Mouse (Mus musculus) small intestine, adult 2 months (tissue): ENCODE data around the gene Ankrd13a. TPM values are rescaled to one million over a fixed set of nuclear protein-coding genes. Genes with fewer than 3 reads are reported as not detected.

ENCODE experiments used
- H3K27ac ChIP-seq: fragments of 200-500 bp; 2 replicates; pipeline ENCODE4 v1.5.1; 2012; ENCODE audit warnings: low read depth, low read length, control low read depth, inconsistent platforms; ENCODE audit not compliant: insufficient read depth
- H3K27me3 ChIP-seq: fragments of 200-500 bp; 2 replicates; pipeline ENCODE4 v1.6.1; 2012; ENCODE audit warnings: mild to moderate bottlenecking, moderate library complexity, low read length, inconsistent platforms; ENCODE audit not compliant: control insufficient read depth, insufficient read depth
- H3K36me3 ChIP-seq: fragments of 200-500 bp; 2 replicates; pipeline ENCODE4 v1.6.1; 2012; ENCODE audit warnings: mild to moderate bottlenecking, low read length, control low read depth, inconsistent platforms; ENCODE audit not compliant: control insufficient read depth, insufficient read depth
- H3K4me1 ChIP-seq: fragments of 200-500 bp; 2 replicates; pipeline ENCODE4 v1.6.1; 2012; ENCODE audit warnings: low read length, inconsistent platforms, mixed read lengths; ENCODE audit not compliant: control insufficient read depth, insufficient read depth, insufficient read length
- H3K4me3 ChIP-seq: fragments of 200-500 bp; 2 replicates; pipeline ENCODE4 v1.5.1; 2012; ENCODE audit warnings: low read depth, mild to moderate bottlenecking, control low read depth, inconsistent platforms, low read length, moderate library complexity
- CTCF ChIP-seq: fragments of 200-500 bp; IDR thresholded peaks from 2 replicates; pipeline ENCODE4 v1.5.1; 2012; ENCODE audit warnings: low read depth, mild to moderate bottlenecking, control low read depth, inconsistent platforms, low read length, moderate library complexity, mixed read lengths; ENCODE audit not compliant: insufficient replicate concordance, insufficient read length; ENCODE audit errors: extremely low read depth
- POLR2A ChIP-seq: fragments of 200-500 bp; IDR thresholded peaks from 2 replicates; pipeline ENCODE4 v1.6.1; 2012; ENCODE audit warnings: low read depth, mild to moderate bottlenecking, control low read depth, inconsistent platforms, low read length, moderate library complexity
- WGBS: fragments of 180-500 bp; shearing (Covaris S2); methylation state at CpG from one replicate; pipeline ENCODE4 v1.1.7; 2018; 5-methylcytosine and 5-hydroxymethylcytosine counted together
- polyA plus RNA-seq: library from polyadenylated mRNA; depleted of rRNA; stranded (reverse); fragments of >200 nt; gene quantifications from 2 replicates; pipeline ENCODE4 v1.2.3, GENCODE M21; 2012

Ankrd13a gene
- polyA plus RNA-seq, 1 experiment = 110 TPM

DNA sequence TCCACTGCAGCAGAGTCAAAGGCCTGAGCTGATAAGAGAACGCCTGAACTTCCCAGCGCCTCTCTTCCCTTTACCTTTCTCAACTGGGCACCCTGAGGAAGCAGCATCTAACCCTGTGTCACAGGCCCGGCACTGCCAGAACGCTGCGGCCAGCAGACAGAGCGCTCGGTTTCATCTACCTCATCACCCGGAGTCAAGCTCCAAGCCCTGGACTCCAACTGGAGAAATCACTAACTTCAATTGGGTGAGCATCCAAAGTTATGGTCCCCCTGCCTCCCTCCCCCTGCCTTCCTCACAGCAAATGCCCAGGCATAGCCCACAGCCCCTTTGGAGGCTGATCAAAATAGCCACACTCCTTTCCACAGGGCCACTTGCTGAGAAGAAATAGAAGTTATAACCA is 7.8 kb upstream of the Ankrd13a start:
- H3K27me3 ChIP-seq = no peaks in the 10 kb centered on the region
- no peak for TF ChIP-seq POLR2A
- no peak for TF ChIP-seq CTCF
- WGBS = 88% methylated on average over 8 of the region's 8 CpGs
- no peak overlapping the region for H3K4me3 ChIP-seq
- no peaks in the 10 kb centered on the region for H3K4me1 ChIP-seq
- peaks cover 37% of the 10 kb centered on the region for H3K36me3 ChIP-seq
- no peak overlapping the region for H3K27ac ChIP-seq

DNA sequence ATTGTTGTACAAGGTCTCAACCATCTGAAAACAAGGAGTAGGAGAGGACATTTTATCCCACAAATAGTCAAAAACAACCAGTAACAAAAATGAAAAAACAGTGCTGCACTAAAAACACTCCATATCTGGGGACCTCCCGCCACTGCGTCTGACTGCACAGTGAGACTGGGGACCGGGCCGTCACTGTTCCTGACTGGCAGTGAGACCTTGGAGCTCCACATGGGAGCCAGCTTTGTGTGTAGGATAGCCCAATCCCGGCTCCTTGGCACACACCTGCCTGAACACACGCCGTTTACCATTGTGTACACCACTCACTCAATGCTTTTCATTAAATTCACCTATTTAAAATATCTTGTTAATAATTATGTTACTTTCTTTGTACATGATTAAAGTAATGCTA is 7.3 kb upstream of the Ankrd13a start:
- no peaks in the 10 kb centered on the region for H3K27me3 ChIP-seq
- TF ChIP-seq POLR2A (no peak), CTCF (no peak)
- no peak overlapping the region for H3K4me3 ChIP-seq
- peaks cover 33% of the 10 kb centered on the region for H3K36me3 ChIP-seq
- 89% methylated on average over 7 of the region's 7 CpGs for WGBS
- H3K27ac ChIP-seq = no peak overlapping the region
- no peaks in the 10 kb centered on the region; the same call in 1 of the 2 replicates for H3K4me1 ChIP-seq

DNA sequence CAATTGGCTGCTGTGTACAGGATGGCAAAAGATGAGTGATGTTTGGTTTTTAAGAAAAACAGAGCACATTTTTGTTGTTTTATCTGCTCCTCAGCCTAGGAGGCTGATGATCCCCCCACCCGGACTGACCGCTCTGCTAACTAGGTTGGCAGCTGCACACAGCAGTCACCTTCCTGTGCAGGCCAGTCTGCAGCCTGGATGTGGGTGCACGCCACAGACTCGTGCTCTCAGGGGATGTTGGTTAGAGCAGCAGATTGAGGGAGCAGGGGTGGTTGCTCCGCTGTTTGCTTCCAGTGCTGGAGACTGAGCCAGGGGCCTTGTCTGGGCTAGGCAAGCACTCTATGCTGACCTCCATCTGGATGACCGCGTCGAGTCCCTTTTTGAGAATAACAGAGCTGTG is 4.7 kb upstream of the Ankrd13a start:
- no peaks in the 10 kb centered on the region for H3K27me3 ChIP-seq
- no peaks in the 10 kb centered on the region; the same call in 1 of the 2 replicates for H3K4me1 ChIP-seq
- TF ChIP-seq CTCF = no peak
- no peak for TF ChIP-seq POLR2A
- peaks cover 14% of the 10 kb centered on the region for H3K36me3 ChIP-seq
- 89% methylated on average over 8 of the region's 8 CpGs for WGBS
- H3K27ac ChIP-seq = no peak overlapping the region
- H3K4me3 ChIP-seq = no peak overlapping the region

DNA sequence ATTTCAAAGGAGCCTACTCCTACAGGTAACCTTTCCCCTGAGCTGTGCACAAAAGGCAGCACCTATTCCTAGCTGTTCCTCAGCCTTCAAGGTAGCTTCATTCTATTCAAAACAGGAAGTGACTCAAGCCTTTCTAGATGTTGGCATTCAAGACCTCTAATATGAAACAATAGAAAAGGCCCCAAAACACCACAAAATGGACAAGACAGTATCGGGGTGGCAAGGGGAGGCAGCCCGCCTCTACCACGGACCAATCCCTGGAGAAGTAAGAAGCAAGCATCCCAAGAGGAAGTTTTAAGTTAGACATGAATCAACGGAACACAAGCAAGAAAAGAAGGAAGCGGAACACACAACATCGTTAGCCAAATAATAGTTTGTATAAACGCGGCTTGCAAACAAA is 2.7 kb upstream of the Ankrd13a start:
- peaks cover 2% of the 10 kb centered on the region; the same call in 1 of the 2 replicates for H3K4me1 ChIP-seq
- TF ChIP-seq POLR2A (no peak), CTCF (no peak)
- H3K36me3 ChIP-seq = 0 out of 2 replicates have a peak, but pooled peaks cover 1% of the 10 kb centered on the region
- H3K27ac ChIP-seq = peak overlapping the region; percentile 28; the same call in 1 of the 2 replicates
- 59% methylated on average over 8 of the region's 8 CpGs for WGBS
- H3K27me3 ChIP-seq = no peaks in the 10 kb centered on the region
- H3K4me3 ChIP-seq = peak overlapping the region; percentile 32

DNA sequence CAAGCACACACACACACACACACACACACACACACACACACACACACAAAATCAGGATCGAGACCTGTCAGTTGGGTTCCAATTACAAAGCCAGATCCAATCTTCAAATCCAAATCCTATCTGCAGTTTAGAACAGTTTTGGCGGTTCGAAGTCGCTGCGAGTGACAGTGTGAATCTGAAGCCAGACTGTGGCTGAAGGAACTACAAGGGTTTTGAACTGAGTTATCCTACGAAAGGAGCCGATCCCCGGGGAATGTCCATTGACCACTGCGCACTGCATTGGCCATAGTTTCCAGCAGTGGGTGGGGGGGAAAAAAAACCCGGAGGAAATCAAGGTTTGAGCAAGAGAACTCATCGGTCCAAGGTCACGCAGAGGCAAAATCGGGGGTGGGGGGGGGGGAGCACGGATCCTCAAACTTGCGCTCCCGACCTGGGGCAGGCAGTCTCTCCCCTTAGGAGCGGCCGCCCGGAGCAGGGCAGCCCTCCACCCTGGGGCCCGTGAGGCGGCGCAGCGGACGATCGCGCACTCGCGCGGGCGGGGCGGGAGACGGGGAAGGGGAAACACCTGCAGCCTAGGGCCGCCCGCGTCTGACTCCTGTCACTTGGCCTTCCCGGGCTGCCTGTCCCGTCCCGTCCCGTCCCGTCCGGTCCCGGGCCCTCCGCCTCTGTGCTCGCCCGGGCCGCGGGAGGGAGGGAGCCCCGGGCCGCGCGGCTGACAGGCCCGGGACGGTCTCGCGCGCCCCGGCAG is 1.8 kb upstream of the Ankrd13a start:
- Histone ChIP-seq H3K4me1 (peaks cover 2% of the 10 kb centered on the region; the same call in 1 of the 2 replicates), H3K27me3 (no peaks in the 10 kb centered on the region), H3K4me3 (peak overlapping the region; percentile 83), H3K36me3 (no peaks in the 10 kb centered on the region), H3K27ac (peak overlapping the region; percentile 28)
- WGBS = 1% methylated on average over 55 of the region's 57 CpGs
- TF ChIP-seq CTCF (no peak), POLR2A (no peak)

DNA sequence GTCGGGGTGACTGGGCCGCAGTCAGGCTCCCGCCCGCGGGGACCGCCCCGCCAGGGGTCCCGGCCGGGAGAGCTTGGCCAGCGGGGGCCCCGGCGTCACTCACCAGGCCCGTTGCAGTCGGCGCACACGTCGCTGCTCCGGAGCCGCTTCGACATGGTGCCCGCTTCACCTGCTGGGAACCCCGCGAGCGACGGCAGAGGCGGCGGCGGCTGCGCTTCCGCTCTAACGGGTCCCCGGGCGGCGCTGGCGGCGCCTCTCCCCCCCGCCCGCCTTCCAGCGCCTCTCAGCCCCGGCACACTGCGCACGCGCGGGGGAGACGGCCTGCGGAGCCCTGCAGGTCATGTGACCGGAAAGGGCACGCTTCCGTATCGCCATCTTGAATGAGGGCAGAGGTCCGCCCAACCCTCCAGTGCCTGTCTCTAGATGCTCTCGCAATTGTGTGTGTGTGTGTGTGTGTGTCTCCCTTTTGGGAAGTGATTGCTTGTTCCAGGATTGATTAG is 1.2 kb upstream of the Ankrd13a start:
- Histone ChIP-seq H3K27me3 (no peaks in the 10 kb centered on the region), H3K4me1 (peaks cover 2% of the 10 kb centered on the region; the same call in 1 of the 2 replicates), H3K27ac (peak overlapping the region; percentile 83), H3K4me3 (peak overlapping the region; percentile 83), H3K36me3 (no peaks in the 10 kb centered on the region)
- WGBS = under 1% methylated on average over 51 of the region's 52 CpGs
- TF ChIP-seq CTCF = no peak
- TF ChIP-seq POLR2A = peak; percentile 52; the same call in 1 of the 2 replicates

DNA sequence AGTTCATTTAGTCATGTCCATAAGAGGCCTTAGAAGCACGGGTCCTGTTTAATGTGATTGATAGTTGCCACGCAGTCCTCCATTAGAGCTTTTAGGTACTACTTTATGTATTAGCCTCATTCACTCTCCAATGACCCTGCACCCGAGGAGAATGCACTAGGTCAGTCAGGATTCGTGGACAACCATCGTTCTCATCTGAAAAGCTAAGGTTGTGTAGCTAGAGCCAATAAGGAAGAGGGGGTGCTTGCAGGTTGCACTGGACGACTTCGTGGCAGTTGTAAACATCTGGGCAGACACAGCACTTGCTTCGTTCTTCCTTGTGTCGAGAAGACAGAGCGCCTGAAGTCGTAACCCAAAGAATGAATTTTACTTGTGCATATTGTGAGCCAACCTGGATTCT is 697 bp upstream of the Ankrd13a start:
- peak overlapping the region; percentile 89 for H3K4me3 ChIP-seq
- H3K27ac ChIP-seq = peak overlapping the region; percentile 83
- no peak for TF ChIP-seq CTCF
- TF ChIP-seq POLR2A = no peak
- peaks cover 2% of the 10 kb centered on the region; the same call in 1 of the 2 replicates for H3K4me1 ChIP-seq
- no peaks in the 10 kb centered on the region for H3K36me3 ChIP-seq
- no peaks in the 10 kb centered on the region for H3K27me3 ChIP-seq
- WGBS = under 1% methylated on average over 11 of the region's 11 CpGs
